Mouse (Mus musculus): ENCODE measurements around the gene Trim39. TPM values are rescaled to one million over a fixed set of nuclear protein-coding genes. Genes with fewer than 3 reads are reported as not detected.
A peak's percentile ranks its signal among the peaks of the same experiment; 100 is the strongest.
"Not testable (repeated sequence)": the region's sequence is repeated elsewhere in the genome, so short reads cannot be mapped to it uniquely, and the experiment has no call there.

The Trim39 gene
- polyA plus RNA-seq (2015; fragmentation: Nextera tagmentation; extraction: Ambion mirVana): 4.6 and 5.3 TPM in 2 replicates

GRCm38 (mm10) chr17:36271586-36272256 lies at the start of gene Trim39:
Trim39 (minus strand) TSS chr17:36272247.
- under 1% methylated on average over 43 of the region's 43 CpGs for WGBS (ENCODE audit: insufficient replicate concordance)
- peaks cover 32% of the 10 kb centered on the region for H3K36me3 ChIP-seq (replicated peaks)

GRCm38 (mm10) chr17:36315689-36316253 lies 43.7 kb upstream of the Trim39 start:
- H3K4me3 ChIP-seq (replicated peaks): peak overlapping the region; percentile 52
- no peak overlapping the region for H3K27ac ChIP-seq (replicated peaks)
- H3K9ac ChIP-seq: peak overlapping the region; percentile 15; the same call in 1 of the 2 replicates
- no peaks in the 10 kb centered on the region for H3K36me3 ChIP-seq (replicated peaks)
- 26% methylated on average over 5 of the region's 5 CpGs for WGBS (ENCODE audit: insufficient replicate concordance)
- peak overlapping the region; percentile 72 for H3K4me2 ChIP-seq
- H3K9me3 ChIP-seq (replicated peaks): no peaks in the 10 kb centered on the region
- ATAC-seq (ENCODE audit: insufficient read depth): no peak
- H3K27me3 ChIP-seq: peaks cover 12% of the 10 kb centered on the region; the same call in 1 of the 2 replicates
- peaks cover 11% of the 10 kb centered on the region for H3K4me1 ChIP-seq (replicated peaks)

More at GRCm38 (mm10) chr17:36271586-36272256, at the start of gene Trim39:
- H3K27ac ChIP-seq (replicated peaks): peak within 1 kb of the TSS; percentile 90
- H3K9me3 ChIP-seq (replicated peaks): no peaks in the 10 kb centered on the region
- H3K4me1 ChIP-seq (replicated peaks): peaks cover 39% of the 10 kb centered on the region
- H3K27me3 ChIP-seq: no peaks in the 10 kb centered on the region
- H3K4me2 ChIP-seq: peak within 1 kb of the TSS; percentile 87
- peak within 1 kb of the TSS; percentile 87 for H3K4me3 ChIP-seq (replicated peaks)
- peak; percentile 82 for ATAC-seq (ENCODE audit: insufficient read depth)
- H3K9ac ChIP-seq: peak within 1 kb of the TSS; percentile 87

GRCm38 (mm10) chr17:36315041-36315688 lies 43.1 kb upstream of the Trim39 start:
- no peaks in the 10 kb centered on the region for H3K9me3 ChIP-seq (replicated peaks)
- peak overlapping the region; percentile 15; the same call in 1 of the 2 replicates for H3K9ac ChIP-seq
- WGBS (ENCODE audit: insufficient replicate concordance): under 1% methylated on average over 19 of the region's 19 CpGs
- no peak overlapping the region for H3K27ac ChIP-seq (replicated peaks)
- peaks cover 12% of the 10 kb centered on the region; the same call in 1 of the 2 replicates for H3K27me3 ChIP-seq
- ATAC-seq (ENCODE audit: insufficient read depth): no peak
- H3K36me3 ChIP-seq (replicated peaks): no peaks in the 10 kb centered on the region
- peak overlapping the region; percentile 52 for H3K4me3 ChIP-seq (replicated peaks)
- H3K4me1 ChIP-seq (replicated peaks): peaks cover 11% of the 10 kb centered on the region
- peak overlapping the region; percentile 72 for H3K4me2 ChIP-seq

- peaks cover 11% of the 10 kb centered on the region for H3K4me1 ChIP-seq (replicated peaks)
- no peaks in the 10 kb centered on the region for H3K36me3 ChIP-seq (replicated peaks)
- ATAC-seq (ENCODE audit: insufficient read depth): no peak
- peak overlapping the region; percentile 52 for H3K4me3 ChIP-seq (replicated peaks)
- no peak overlapping the region for H3K27ac ChIP-seq (replicated peaks)
- no peak overlapping the region for H3K9ac ChIP-seq
- WGBS (ENCODE audit: insufficient replicate concordance): 6% methylated on average over 9 of the region's 9 CpGs
- H3K4me2 ChIP-seq: peak overlapping the region; percentile 72
- peaks cover 12% of the 10 kb centered on the region; the same call in 1 of the 2 replicates for H3K27me3 ChIP-seq
- H3K9me3 ChIP-seq (replicated peaks): no peaks in the 10 kb centered on the region
These were observed 42.5 kb upstream of the Trim39 start for GRCm38 (mm10) chr17:36314511-36314910.

GRCm38 (mm10) chr17:36309293-36309692 lies 37.2 kb upstream of the Trim39 start:
- 33% methylated on average over 1 of the region's 1 CpGs for WGBS (ENCODE audit: insufficient replicate concordance)

GRCm38 (mm10) chr17:36308855-36309254 lies 36.8 kb upstream of the Trim39 start:
- H3K27ac ChIP-seq (replicated peaks); H3K4me2 ChIP-seq; H3K9ac ChIP-seq; H3K4me1 ChIP-seq (replicated peaks); H3K36me3 ChIP-seq (replicated peaks); ATAC-seq (ENCODE audit: insufficient read depth); H3K27me3 ChIP-seq; H3K4me3 ChIP-seq (replicated peaks); H3K9me3 ChIP-seq (replicated peaks): not testable (repeated sequence)
- WGBS (ENCODE audit: insufficient replicate concordance): 2% methylated on average over 3 of the region's 3 CpGs

More at GRCm38 (mm10) chr17:36309293-36309692, 37.2 kb upstream of the Trim39 start:
- Histone ChIP-seq H3K36me3 (replicated peaks) (no peaks in the 10 kb centered on the region), H3K4me3 (replicated peaks) (no peak overlapping the region), H3K9me3 (replicated peaks) (no peaks in the 10 kb centered on the region), H3K27me3 (no peaks in the 10 kb centered on the region), H3K4me2 (no peak overlapping the region), H3K4me1 (replicated peaks) (no peaks in the 10 kb centered on the region), H3K9ac (no peak overlapping the region), H3K27ac (replicated peaks) (no peak overlapping the region)
- no peak for ATAC-seq (ENCODE audit: insufficient read depth)

- Histone ChIP-seq H3K27me3 (no peaks in the 10 kb centered on the region), H3K4me3 (replicated peaks) (no peak within 1 kb of the TSS), H3K27ac (replicated peaks) (no peak within 1 kb of the TSS), H3K9me3 (replicated peaks) (no peaks in the 10 kb centered on the region), H3K36me3 (replicated peaks) (no peaks in the 10 kb centered on the region), H3K4me1 (replicated peaks) (no peaks in the 10 kb centered on the region), H3K4me2 (no peak within 1 kb of the TSS), H3K9ac (no peak within 1 kb of the TSS)
- ATAC-seq (ENCODE audit: insufficient read depth): no peak
- WGBS (ENCODE audit: insufficient replicate concordance): 62% methylated on average over 2 of the region's 2 CpGs
These were observed 14.3 kb upstream of the Trim39 start, which contains the start of gene H2-M10.2 for GRCm38 (mm10) chr17:36286390-36286789. H2-M10.2 (minus strand) TSS chr17:36286490.

- Histone ChIP-seq H3K36me3 (replicated peaks) (peaks cover 23% of the 10 kb centered on the region), H3K4me3 (replicated peaks) (no peak overlapping the region), H3K4me1 (replicated peaks) (no peaks in the 10 kb centered on the region), H3K27me3 (no peaks in the 10 kb centered on the region), H3K27ac (replicated peaks) (no peak overlapping the region), H3K4me2 (no peak overlapping the region), H3K9me3 (replicated peaks) (no peaks in the 10 kb centered on the region), H3K9ac (no peak overlapping the region)
- 66% methylated on average over 4 of the region's 4 CpGs for WGBS (ENCODE audit: insufficient replicate concordance)
- ATAC-seq (ENCODE audit: insufficient read depth): no peak
These were observed 9.6 kb upstream of the Trim39 start for GRCm38 (mm10) chr17:36281521-36282245.

- no peak for ATAC-seq (ENCODE audit: insufficient read depth)
- Histone ChIP-seq H3K36me3 (replicated peaks) (peaks cover 29% of the 10 kb centered on the region), H3K9ac (no peak overlapping the region), H3K27ac (replicated peaks) (no peak overlapping the region), H3K4me1 (replicated peaks) (peaks cover 37% of the 10 kb centered on the region), H3K4me3 (replicated peaks) (no peak overlapping the region), H3K4me2 (no peak overlapping the region), H3K9me3 (replicated peaks) (no peaks in the 10 kb centered on the region), H3K27me3 (no peaks in the 10 kb centered on the region)
- WGBS (ENCODE audit: insufficient replicate concordance): 78% methylated on average over 4 of the region's 4 CpGs
These were observed 2.7 kb upstream of the Trim39 start for GRCm38 (mm10) chr17:36274776-36275175.

GRCm38 (mm10) chr17:36273796-36274195 lies 1.7 kb upstream of the Trim39 start:
- 70% methylated on average over 4 of the region's 4 CpGs for WGBS (ENCODE audit: insufficient replicate concordance)
- no peak for ATAC-seq (ENCODE audit: insufficient read depth)
- H3K36me3 ChIP-seq (replicated peaks): peaks cover 25% of the 10 kb centered on the region

More at GRCm38 (mm10) chr17:36273796-36274195, 1.7 kb upstream of the Trim39 start:
- H3K9ac ChIP-seq: no peak overlapping the region
- H3K9me3 ChIP-seq (replicated peaks): no peaks in the 10 kb centered on the region
- peaks cover 39% of the 10 kb centered on the region for H3K4me1 ChIP-seq (replicated peaks)
- H3K27ac ChIP-seq (replicated peaks): no peak overlapping the region
- no peaks in the 10 kb centered on the region for H3K27me3 ChIP-seq
- no peak overlapping the region for H3K4me3 ChIP-seq (replicated peaks)
- H3K4me2 ChIP-seq: peak overlapping the region; percentile 87; the same call in 1 of the 2 replicates

Measured in liver, embryonic 15.5 days (tissue).